ENCODE assay signal across 8 mouse cellular contexts in the genomic region with DNA sequence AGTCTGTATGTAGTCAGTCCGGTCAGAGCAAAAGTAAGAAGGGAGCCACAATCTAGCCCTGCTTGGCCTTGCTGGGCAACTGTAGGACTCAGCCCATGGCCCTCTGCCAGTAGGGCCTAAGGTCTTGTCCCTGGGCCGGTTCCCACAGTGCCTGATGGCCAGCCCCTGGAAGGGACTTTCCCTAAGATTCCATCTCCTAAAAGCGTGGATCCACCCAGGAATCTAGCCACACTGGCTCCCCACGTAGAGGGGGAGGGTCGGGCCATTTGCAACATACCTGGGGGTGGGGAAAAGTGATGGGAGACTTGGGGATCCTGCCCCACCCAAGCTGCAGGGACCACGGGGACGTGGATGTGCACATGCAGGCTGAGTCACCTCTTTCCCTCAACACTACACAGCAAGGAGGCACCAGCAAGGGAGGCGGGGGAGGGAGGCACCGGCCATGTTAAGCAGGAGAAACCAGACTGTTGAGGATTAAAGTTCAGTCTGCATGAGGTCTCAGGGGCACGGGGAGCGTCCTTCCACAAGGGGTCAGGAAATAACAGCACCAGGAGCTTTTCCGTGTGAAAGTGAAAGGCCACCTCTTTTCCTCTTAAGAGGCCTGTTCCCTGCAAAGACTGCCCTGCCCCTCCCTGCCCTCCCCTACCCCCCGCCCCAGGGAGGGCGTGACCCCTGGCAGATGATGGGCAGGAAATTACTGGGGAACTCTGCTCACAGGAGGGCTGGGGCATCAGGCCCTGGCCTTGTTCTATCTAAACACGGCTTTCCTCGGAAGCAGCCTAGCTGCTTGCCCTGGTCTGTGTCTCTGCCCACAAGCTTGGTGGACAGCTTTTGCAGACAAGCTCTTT. TPM values are rescaled to one million over a fixed set of nuclear protein-coding genes. Genes with fewer than 3 reads are reported as not detected.
DNase-seq lines count a peak whose midpoint lies in the region; ATAC-seq and TF ChIP-seq lines count a peak whose summit lies in the region.

No protein-coding gene starts in this region.

- peak; percentile 41 for TF ChIP-seq POLR2A in embryonic fibroblast, embryonic 13.5 days (IDR thresholded peaks at IDR 0.05; ENCODE audit: low read depth, low read length)
- no peak for TF ChIP-seq POLR2A in thymus, adult 2 months (IDR thresholded peaks at IDR 0.05; ENCODE audit: control insufficient read depth, extremely low read depth, insufficient read depth, low read length, poor library complexity)

- ATAC-seq in lung, embryonic 15.5 days (ENCODE audit: borderline replicate concordance, extremely low read depth, low FRiP score, low TSS enrichment) = no peak

- H3K4me2 ChIP-seq in lung, embryonic 15.5 days = peak overlapping the region; percentile 26

- peak overlapping the region; percentile 90 for H3K27ac ChIP-seq in embryonic fibroblast, embryonic 13.5 days (ENCODE audit: insufficient read depth, low read length)
- H3K27ac ChIP-seq in lung, embryonic 15.5 days = 0 out of 2 replicates have a peak overlapping the region, but pooled peaks have one; percentile 17
- H3K27ac ChIP-seq in thymus, adult 2 months (ENCODE audit: control insufficient read depth, insufficient read depth, low read length) = peak overlapping the region; percentile 74

- peak; percentile 76 to 78 for DNase-seq in urinary bladder, adult 18-20 months (ENCODE audit: low spot score in 2 of 2)
- no peak for DNase-seq in urinary bladder, postnatal 10 days (ENCODE audit: low spot score)
- peak; percentile 84 for DNase-seq in kidney, adult 11 months
- DNase-seq in thymus, adult 2 months = peak; percentile 43
- no peak for DNase-seq in right cerebral cortex, postnatal 4 days
- DNase-seq in layer of hippocampus, adult 8-10 months (ENCODE audit: low spot score in 2 of 2) = no peak

- H3K4me3 ChIP-seq in embryonic fibroblast, embryonic 13.5 days (ENCODE audit: insufficient read depth, low read length) = no peak overlapping the region
- no peak overlapping the region for H3K4me3 ChIP-seq in lung, embryonic 15.5 days
- H3K4me3 ChIP-seq in thymus, adult 2 months (ENCODE audit: control insufficient read depth, insufficient read depth, low read length) = peak overlapping the region; percentile 34

- no peaks in the 10 kb centered on the region for H3K27me3 ChIP-seq in lung, embryonic 15.5 days
- H3K27me3 ChIP-seq in thymus, adult 2 months (ENCODE audit: control insufficient read depth, insufficient read depth, low read length) = no peaks in the 10 kb centered on the region

- no peaks in the 10 kb centered on the region for H3K36me3 ChIP-seq in lung, embryonic 15.5 days
- peaks cover 27% of the 10 kb centered on the region for H3K36me3 ChIP-seq in thymus, adult 2 months (ENCODE audit: control insufficient read depth, insufficient read depth, low read length)

- H3K9ac ChIP-seq in lung, embryonic 15.5 days = no peak overlapping the region

- peaks cover 26% of the 10 kb centered on the region for H3K4me1 ChIP-seq in embryonic fibroblast, embryonic 13.5 days (ENCODE audit: control insufficient read depth, insufficient read depth, low read length)
- H3K4me1 ChIP-seq in lung, embryonic 15.5 days = peaks cover 24% of the 10 kb centered on the region
- H3K4me1 ChIP-seq in thymus, adult 2 months (replicated peaks; ENCODE audit: control insufficient read depth, insufficient read depth, low read length) = peaks cover 78% of the 10 kb centered on the region

- TF ChIP-seq CTCF in embryonic fibroblast, embryonic 13.5 days (IDR thresholded peaks at IDR 0.05; ENCODE audit: borderline replicate concordance, insufficient read depth, low read length) = no peak
- no peak for TF ChIP-seq CTCF in thymus, adult 2 months (IDR thresholded peaks at IDR 0.05; ENCODE audit: borderline replicate concordance, control insufficient read depth, extremely low read depth, insufficient read depth, low read length, poor library complexity)

- 28% methylated on average over 16 of the region's 16 CpGs for WGBS in lung, embryonic 15.5 days
- 21% methylated on average over 16 of the region's 16 CpGs for WGBS in thymus, adult 2 months

- H3K9me3 ChIP-seq in lung, embryonic 15.5 days = no peaks in the 10 kb centered on the region

RNA-seq across cellular contexts. Expression of gene Zc3h12a, which starts 5.0 kb away (rescaled TPM):
- polyA plus RNA-seq in embryonic fibroblast, embryonic 13.5 days (2011; ENCODE audit: insufficient read length, low read depth, missing spikeins) = 6.0 and 8.9 TPM in 2 replicates
- polyA plus RNA-seq in lung, embryonic 15.5 days (2015; fragmentation: Nextera tagmentation; extraction: Ambion mirVana) = 0.57 and 0.60 TPM in 2 replicates
- polyA plus RNA-seq in thymus, adult 2 months (2012; rRNA removed) = 27.4 and 28.7 TPM in 2 replicates
- 1 to 10 TPM in 3 of 4 experiments, under 1 TPM in 1; 0.67 to 2.6 (median 1.5) TPM for total RNA-seq in layer of hippocampus, adult 8-10 months (2022)

RNA-seq across cellular contexts. Expression of gene Meaf6, which starts 37.7 kb away (rescaled TPM):
- 21.8 and 35.7 TPM in 2 replicates for polyA plus RNA-seq in embryonic fibroblast, embryonic 13.5 days (2011; ENCODE audit: insufficient read length, low read depth, missing spikeins)
- polyA plus RNA-seq in lung, embryonic 15.5 days (2015; fragmentation: Nextera tagmentation; extraction: Ambion mirVana) = 52.3 and 53.4 TPM in 2 replicates
- 26.4 and 30.7 TPM in 2 replicates for polyA plus RNA-seq in thymus, adult 2 months (2012; rRNA removed)
- 100 to 1,000 TPM; 103 to 122 (median 110) TPM for total RNA-seq in layer of hippocampus, adult 8-10 months (2022)

RNA-seq across cellular contexts. Expression of gene Snip1, which starts 56.2 kb away (rescaled TPM):
- 15.5 and 16.8 TPM in 2 replicates for polyA plus RNA-seq in embryonic fibroblast, embryonic 13.5 days (2011; ENCODE audit: insufficient read length, low read depth, missing spikeins)
- 31.0 and 32.9 TPM in 2 replicates for polyA plus RNA-seq in lung, embryonic 15.5 days (2015; fragmentation: Nextera tagmentation; extraction: Ambion mirVana)
- 20.5 and 22.5 TPM in 2 replicates for polyA plus RNA-seq in thymus, adult 2 months (2012; rRNA removed)
- total RNA-seq in layer of hippocampus, adult 8-10 months (2022) = 10 to 100 TPM; 14.1 to 16.4 (median 14.7) TPM

RNA-seq across cellular contexts. Expression of gene Dnali1, which starts 57.2 kb away (rescaled TPM):
- not detected in 2 replicates for polyA plus RNA-seq in embryonic fibroblast, embryonic 13.5 days (2011; ENCODE audit: insufficient read length, low read depth, missing spikeins)
- polyA plus RNA-seq in lung, embryonic 15.5 days (2015; fragmentation: Nextera tagmentation; extraction: Ambion mirVana) = 1.7 and 2.0 TPM in 2 replicates
- 0.22 and 0.57 TPM in 2 replicates for polyA plus RNA-seq in thymus, adult 2 months (2012; rRNA removed)
- total RNA-seq in layer of hippocampus, adult 8-10 months (2022) = 1 to 10 TPM in 2 of 4 experiments, under 1 TPM in 2; 0.62 to 1.4 (median 1.2) TPM

Comparison
In these comparisons a context has a peak if more than half of its experiments do, and no peak if none do; other contexts are left out.
1. DNase-seq: peak in urinary bladder, adult 18-20 months (2 of 2), kidney, adult 11 months (single experiment) and thymus, adult 2 months (single experiment); none in urinary bladder, postnatal 10 days (single experiment), right cerebral cortex, postnatal 4 days (single experiment) and layer of hippocampus, adult 8-10 months (0 of 2).
2. H3K27ac ChIP-seq: peak in every context shown above with its lines; median percentile 90 in embryonic fibroblast, embryonic 13.5 days; 74 in thymus, adult 2 months; 17 in lung, embryonic 15.5 days.